Mouse (Mus musculus): Measurements from ENCODE around the gene Upf2. TPM values are rescaled to one million over a fixed set of nuclear protein-coding genes. Genes with fewer than 3 reads are reported as not detected.

Gene Upf2
- 4.9 and 5.3 TPM in 2 replicates for polyA plus RNA-seq (2015; fragmentation: Nextera tagmentation; extraction: Ambion mirVana)

DNA sequence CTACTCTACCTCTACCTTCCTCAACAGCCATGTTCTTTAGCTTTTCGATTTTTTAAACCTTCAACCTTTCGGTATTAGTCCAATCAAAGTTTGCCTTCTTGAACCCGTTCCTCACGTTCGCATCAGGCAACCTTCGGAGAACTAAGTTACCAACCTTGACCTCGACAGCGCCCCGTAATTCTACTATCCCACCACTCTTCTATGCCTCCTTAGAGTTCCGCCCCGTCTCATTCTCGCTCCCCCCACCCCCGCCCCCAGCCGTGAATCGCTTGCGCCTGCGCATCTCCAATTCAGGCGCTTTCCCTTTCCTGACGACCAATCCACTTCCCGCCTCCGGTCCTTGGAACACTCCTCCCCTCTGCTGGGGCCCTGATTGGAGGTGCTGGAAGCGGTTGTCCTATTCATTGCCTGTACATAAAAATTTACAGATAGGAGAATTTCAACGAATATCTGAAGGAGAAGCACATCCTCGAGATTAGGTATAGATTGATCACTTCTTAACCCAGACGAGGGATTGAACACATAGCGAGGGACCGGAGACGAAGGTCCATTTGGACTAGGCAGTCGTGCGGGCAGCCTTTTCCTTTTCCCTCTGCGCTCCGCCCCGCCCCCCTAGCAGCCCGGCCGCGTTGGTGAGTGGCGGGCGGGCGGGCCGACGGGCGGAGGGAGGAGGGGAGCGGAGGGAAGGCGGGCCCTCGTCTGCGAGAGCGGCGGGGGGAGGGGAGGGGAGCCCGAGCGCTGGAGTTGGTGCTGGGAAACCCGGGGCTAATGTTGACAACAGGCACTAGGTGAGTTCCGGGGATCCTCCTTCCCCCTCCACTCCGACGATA lies at the start of gene Upf2:
TSS of gene Upf2 (plus strand) at position 704 of the 830 bp plus-strand sequence.
- peak; percentile 96 for DNase-seq (ENCODE audit: low spot score)
- Histone ChIP-seq H3K4me2 (replicated peaks; ENCODE audit: low read depth) (peak within 1 kb of the TSS; percentile 84), H3K27me3 (ENCODE audit: control insufficient read depth, insufficient read depth, low read length) (no peaks in the 10 kb centered on the region), H3K27ac (replicated peaks) (peak within 1 kb of the TSS; percentile 92), H3K9me3 (ENCODE audit: control insufficient read depth, low read length) (no peaks in the 10 kb centered on the region), H3K4me3 (ENCODE audit: low read depth, low read length) (peak within 1 kb of the TSS; percentile 99), H3K36me3 (ENCODE audit: control insufficient read depth, insufficient read depth, low read length) (no peaks in the 10 kb centered on the region), H3K4me1 (replicated peaks; ENCODE audit: control insufficient read depth, insufficient read depth) (no peaks in the 10 kb centered on the region), H3K9ac (ENCODE audit: low read length) (peak within 1 kb of the TSS; percentile 95)
- 0 out of 2 replicates have a peak, but pooled peaks have one; percentile 25 for TF ChIP-seq CTCF (IDR thresholded peaks at IDR 0.05; ENCODE audit: low read depth)
- peak; percentile 98 for TF ChIP-seq EP300 (optimal IDR thresholded peaks at IDR 0.05)
- WGBS = under 1% methylated on average over 47 of the region's 54 CpGs
- peak; percentile 96 for ATAC-seq (ENCODE audit: low FRiP score, low TSS enrichment)

DNA sequence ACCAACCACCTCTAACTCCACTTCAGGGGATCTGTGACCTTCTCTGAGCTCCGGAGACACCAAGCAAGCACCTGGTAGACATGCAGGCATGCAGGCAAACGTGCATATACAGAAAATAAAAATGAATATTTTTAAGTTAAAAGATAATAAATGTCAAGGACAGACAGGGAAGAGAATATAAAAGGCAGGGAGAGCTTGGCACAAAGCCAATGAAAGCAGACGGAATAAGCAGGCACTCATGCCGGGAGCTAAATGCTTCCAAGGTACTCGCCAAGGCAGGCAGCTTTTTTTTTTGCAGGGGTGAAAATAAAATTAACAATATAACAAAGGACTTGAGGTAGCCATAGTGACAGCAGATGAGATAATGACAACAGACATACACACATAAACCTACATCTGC lies 45.2 kb upstream of the Upf2 start:
- no peak overlapping the region for H3K4me2 ChIP-seq (replicated peaks; ENCODE audit: low read depth)
- 28% methylated on average over 5 of the region's 5 CpGs for WGBS
- H3K27ac ChIP-seq (replicated peaks) = no peak overlapping the region
- TF ChIP-seq EP300 (optimal IDR thresholded peaks at IDR 0.05) (no peak), CTCF (IDR thresholded peaks at IDR 0.05; ENCODE audit: low read depth) (no peak)
- H3K36me3 ChIP-seq (ENCODE audit: control insufficient read depth, insufficient read depth, low read length) = no peaks in the 10 kb centered on the region
- ATAC-seq (ENCODE audit: low FRiP score, low TSS enrichment) (no peak), DNase-seq (ENCODE audit: low spot score) (no peak)
- H3K9ac ChIP-seq (ENCODE audit: low read length) = no peak overlapping the region
- H3K4me1 ChIP-seq (replicated peaks; ENCODE audit: control insufficient read depth, insufficient read depth) = no peaks in the 10 kb centered on the region
- no peak overlapping the region for H3K4me3 ChIP-seq (ENCODE audit: low read depth, low read length)
- no peaks in the 10 kb centered on the region for H3K27me3 ChIP-seq (ENCODE audit: control insufficient read depth, insufficient read depth, low read length)
- H3K9me3 ChIP-seq (ENCODE audit: control insufficient read depth, low read length) = no peaks in the 10 kb centered on the region

DNA sequence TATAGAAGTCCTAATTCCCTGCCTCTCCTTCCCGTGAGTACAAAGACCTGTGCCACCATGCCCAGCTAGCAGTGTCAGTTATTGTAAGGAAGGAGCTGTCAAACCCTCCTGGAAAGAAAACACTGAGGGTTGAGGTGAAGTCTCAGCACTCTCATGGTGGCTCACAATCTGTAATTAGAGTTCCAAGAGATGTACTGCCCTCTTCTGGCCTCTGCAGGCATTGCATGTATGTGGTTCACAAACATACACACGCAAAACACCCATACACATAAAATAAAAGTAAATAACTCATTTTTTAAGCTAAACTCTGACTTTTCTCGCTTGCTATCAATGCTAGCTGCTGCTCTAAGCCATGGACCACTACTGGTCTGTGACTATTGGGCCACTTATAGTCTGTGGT lies 44.6 kb upstream of the Upf2 start:
- ATAC-seq (ENCODE audit: low FRiP score, low TSS enrichment) = no peak
- H3K36me3 ChIP-seq (ENCODE audit: control insufficient read depth, insufficient read depth, low read length) = no peaks in the 10 kb centered on the region
- DNase-seq (ENCODE audit: low spot score) = peak; percentile 51
- H3K27ac ChIP-seq (replicated peaks) = no peak overlapping the region
- H3K4me2 ChIP-seq (replicated peaks; ENCODE audit: low read depth) = no peak overlapping the region
- 54% methylated on average over 3 of the region's 3 CpGs for WGBS
- no peak overlapping the region for H3K4me3 ChIP-seq (ENCODE audit: low read depth, low read length)
- no peaks in the 10 kb centered on the region for H3K4me1 ChIP-seq (replicated peaks; ENCODE audit: control insufficient read depth, insufficient read depth)
- H3K9me3 ChIP-seq (ENCODE audit: control insufficient read depth, low read length) = no peaks in the 10 kb centered on the region
- TF ChIP-seq CTCF (IDR thresholded peaks at IDR 0.05; ENCODE audit: low read depth) (peak; percentile 79), EP300 (optimal IDR thresholded peaks at IDR 0.05) (no peak)
- H3K9ac ChIP-seq (ENCODE audit: low read length) = no peak overlapping the region
- no peaks in the 10 kb centered on the region for H3K27me3 ChIP-seq (ENCODE audit: control insufficient read depth, insufficient read depth, low read length)

DNA sequence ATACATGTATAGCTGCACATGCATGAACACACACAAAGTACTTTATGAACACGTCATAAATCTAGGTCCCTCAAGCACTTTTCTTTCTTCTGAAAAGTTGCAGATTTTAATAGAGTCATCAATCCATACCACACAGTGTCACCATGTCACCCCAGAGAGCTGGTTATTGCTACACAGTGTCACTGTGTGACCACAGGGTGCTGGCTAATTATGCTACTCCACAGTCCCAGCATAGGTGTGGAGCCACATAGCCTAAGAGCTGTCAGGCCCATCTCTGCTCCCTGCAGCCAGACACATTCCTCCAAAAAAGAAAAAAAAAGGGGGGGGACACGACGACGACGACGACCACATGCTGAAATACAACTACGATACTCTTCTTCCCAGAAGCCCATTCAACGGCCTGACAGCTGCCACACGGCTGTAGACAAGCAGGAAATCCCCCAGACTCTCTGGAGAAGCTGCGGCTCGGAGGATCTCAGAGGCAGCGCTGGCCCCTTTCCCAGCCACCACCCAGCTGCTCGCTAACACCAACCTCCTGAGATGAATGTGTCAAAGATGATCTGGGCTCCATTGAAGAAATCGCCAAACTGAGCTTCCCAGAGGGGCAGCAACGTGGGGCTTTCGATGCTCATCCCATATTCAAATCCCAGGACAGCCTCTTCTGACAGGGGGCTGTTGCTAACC lies 39.8 kb upstream of the Upf2 start:
- Histone ChIP-seq H3K27me3 (ENCODE audit: control insufficient read depth, insufficient read depth, low read length) (no peaks in the 10 kb centered on the region), H3K27ac (replicated peaks) (no peak overlapping the region), H3K4me2 (replicated peaks; ENCODE audit: low read depth) (no peak overlapping the region), H3K36me3 (ENCODE audit: control insufficient read depth, insufficient read depth, low read length) (no peaks in the 10 kb centered on the region), H3K4me1 (replicated peaks; ENCODE audit: control insufficient read depth, insufficient read depth) (no peaks in the 10 kb centered on the region), H3K9ac (ENCODE audit: low read length) (no peak overlapping the region), H3K4me3 (ENCODE audit: low read depth, low read length) (no peak overlapping the region), H3K9me3 (ENCODE audit: control insufficient read depth, low read length) (no peaks in the 10 kb centered on the region)
- ATAC-seq (ENCODE audit: low FRiP score, low TSS enrichment) (no peak), DNase-seq (ENCODE audit: low spot score) (no peak)
- WGBS = 60% methylated on average over 16 of the region's 16 CpGs
- TF ChIP-seq EP300 (optimal IDR thresholded peaks at IDR 0.05) = no peak
- TF ChIP-seq CTCF (IDR thresholded peaks at IDR 0.05; ENCODE audit: low read depth) = no peak

DNA sequence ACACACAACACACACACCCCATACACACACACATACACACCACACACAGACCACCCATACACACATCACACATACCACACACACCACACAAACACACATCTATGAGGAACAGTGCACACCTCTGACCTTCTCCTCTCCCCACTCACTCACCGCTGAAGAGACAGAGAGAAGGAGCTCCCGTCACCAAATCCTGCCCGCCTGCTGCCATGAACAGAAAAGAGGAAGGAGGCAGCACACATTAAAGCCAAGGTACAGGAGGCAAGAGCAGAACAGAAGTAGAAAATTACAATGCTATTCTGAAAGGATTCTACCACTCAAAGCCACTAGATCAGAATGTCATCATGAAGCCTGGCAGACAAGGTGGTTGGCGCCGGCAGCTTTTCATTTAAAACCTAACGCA lies 28.4 kb upstream of the Upf2 start:
- H3K4me3 ChIP-seq (ENCODE audit: low read depth, low read length) = no peak overlapping the region
- no peak for TF ChIP-seq CTCF (IDR thresholded peaks at IDR 0.05; ENCODE audit: low read depth)
- no peak for TF ChIP-seq EP300 (optimal IDR thresholded peaks at IDR 0.05)
- 94% methylated on average over 6 of the region's 6 CpGs for WGBS
- H3K27ac ChIP-seq (replicated peaks) = no peak overlapping the region
- H3K4me2 ChIP-seq (replicated peaks; ENCODE audit: low read depth) = no peak overlapping the region
- no peaks in the 10 kb centered on the region for H3K9me3 ChIP-seq (ENCODE audit: control insufficient read depth, low read length)
- H3K27me3 ChIP-seq (ENCODE audit: control insufficient read depth, insufficient read depth, low read length) = no peaks in the 10 kb centered on the region
- ATAC-seq (ENCODE audit: low FRiP score, low TSS enrichment) = no peak
- no peak overlapping the region for H3K9ac ChIP-seq (ENCODE audit: low read length)
- no peaks in the 10 kb centered on the region for H3K4me1 ChIP-seq (replicated peaks; ENCODE audit: control insufficient read depth, insufficient read depth)
- DNase-seq (ENCODE audit: low spot score) = no peak
- H3K36me3 ChIP-seq (ENCODE audit: control insufficient read depth, insufficient read depth, low read length) = no peaks in the 10 kb centered on the region

DNA sequence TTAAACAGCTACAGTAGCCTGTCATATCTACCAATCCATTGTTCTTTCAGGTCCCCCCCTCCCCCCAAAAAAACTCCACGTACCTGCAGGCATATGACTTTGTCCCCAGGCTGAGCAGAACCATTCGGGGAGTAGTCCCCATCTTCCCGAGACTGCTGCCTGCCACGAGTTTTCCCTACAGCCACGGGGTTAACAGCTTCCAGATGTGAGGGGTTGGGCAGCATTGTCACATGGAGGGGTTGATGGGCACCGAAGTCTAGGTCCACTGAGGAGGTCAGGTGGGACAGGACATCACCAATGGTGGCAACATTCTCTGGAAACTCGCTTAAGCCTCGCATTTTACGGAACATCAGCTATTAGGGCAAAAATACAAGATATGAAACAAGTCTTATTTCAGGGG lies 27.5 kb upstream of the Upf2 start:
- no peaks in the 10 kb centered on the region for H3K4me1 ChIP-seq (replicated peaks; ENCODE audit: control insufficient read depth, insufficient read depth)
- H3K36me3 ChIP-seq (ENCODE audit: control insufficient read depth, insufficient read depth, low read length) = no peaks in the 10 kb centered on the region
- H3K27ac ChIP-seq (replicated peaks) = no peak overlapping the region
- DNase-seq (ENCODE audit: low spot score) = no peak
- no peak for TF ChIP-seq CTCF (IDR thresholded peaks at IDR 0.05; ENCODE audit: low read depth)
- TF ChIP-seq EP300 (optimal IDR thresholded peaks at IDR 0.05) = no peak
- H3K9ac ChIP-seq (ENCODE audit: low read length) = no peak overlapping the region
- 78% methylated on average over 9 of the region's 9 CpGs for WGBS
- no peaks in the 10 kb centered on the region for H3K27me3 ChIP-seq (ENCODE audit: control insufficient read depth, insufficient read depth, low read length)
- H3K4me3 ChIP-seq (ENCODE audit: low read depth, low read length) = no peak overlapping the region
- H3K9me3 ChIP-seq (ENCODE audit: control insufficient read depth, low read length) = no peaks in the 10 kb centered on the region
- ATAC-seq (ENCODE audit: low FRiP score, low TSS enrichment) = no peak
- H3K4me2 ChIP-seq (replicated peaks; ENCODE audit: low read depth) = no peak overlapping the region

Measured in stomach, postnatal 0 days (tissue).